Mouse (Mus musculus): ENCODE data around the gene Inava.

GRCm38 (mm10) chr1:136268224-136268623 is 34.2 kb upstream of the Inava start:
- TF ChIP-seq POLR2A (IDR thresholded peaks at IDR 0.05; ENCODE audit: insufficient read depth, low read depth, low read length), result no peak
- TF ChIP-seq CTCF (IDR thresholded peaks at IDR 0.05), result no peak

All from heart, adult 2 months (tissue).